ENCODE assay signal across 9 mouse cellular contexts in genomic region chr5:108427186-108427585, GRCm38 (mm10). TPM values are rescaled to one million over a fixed set of nuclear protein-coding genes. Genes with fewer than 3 reads are reported as not detected.
DNase-seq lines count a peak whose midpoint lies in the region; ATAC-seq lines count a peak whose summit lies in the region.
"Had no signal": no experiment of that assay in that cellular context is flagged by ENCODE, and none has a peak within 500 bp of the region (broad histone marks: within the 10 kb centered on the region; RNA-seq: fewer than 3 reads in every experiment).

No protein-coding gene starts in this region.

- no peaks in the 10 kb centered on the region for H3K9me3 ChIP-seq in heart, embryonic 11.5 days (replicated peaks; ENCODE audit: control insufficient read depth, low read length)

- ATAC-seq in heart, embryonic 11.5 days (replicated peaks; ENCODE audit: insufficient number of reproducible peaks, low FRiP score, low TSS enrichment) = no peak

- no peak overlapping the region for H3K4me3 ChIP-seq in heart, embryonic 11.5 days (ENCODE audit: low read depth, low read length)

- H3K4me2 ChIP-seq in heart, embryonic 11.5 days = no peak overlapping the region

- no peak overlapping the region for H3K9ac ChIP-seq in heart, embryonic 11.5 days (ENCODE audit: low read depth, low read length)

- H3K27me3 ChIP-seq in heart, embryonic 11.5 days (ENCODE audit: control insufficient read depth, insufficient read depth, low read length) = no peaks in the 10 kb centered on the region

- no peaks in the 10 kb centered on the region for H3K4me1 ChIP-seq in heart, embryonic 11.5 days (ENCODE audit: control insufficient read depth, insufficient read depth, low read length)

- H3K36me3 ChIP-seq in heart, embryonic 11.5 days (ENCODE audit: control insufficient read depth, insufficient read depth, low read length) = peaks cover 13% of the 10 kb centered on the region

- intact Hi-C loops in heart, postnatal 14 days (cut with DNase I) = loop anchor here (5.0 kb wide), 3 partner anchors 150 to 300 kb away; no protein-coding TSS in a partner anchor

- 50% methylated on average over 1 of the region's 1 CpGs for WGBS in heart, embryonic 11.5 days (ENCODE audit: insufficient replicate concordance)

- peak; percentile 48 to 71 for DNase-seq in heart, adult 18-20 months
- peak; percentile 72 for DNase-seq in ZHBTc4 (ENCODE audit: low read depth, low spot score)
- peak; percentile 62 to 73 for DNase-seq in cerebellum, postnatal 36 days
- peak; percentile 41 to 65 for DNase-seq in heart, postnatal 14 days
- peak; percentile 53 to 64 for DNase-seq in kidney, postnatal 4 days
- peak; percentile 71 for DNase-seq in lung, postnatal 10 days
- DNase-seq in spleen, postnatal 4 days (ENCODE audit: low spot score in 2 of 2) = peak; percentile 46 to 70

- no peak overlapping the region for H3K27ac ChIP-seq in heart, embryonic 11.5 days (ENCODE audit: low read depth, low read length)
- H3K27ac ChIP-seq: macrophage had no signal

RNA-seq across cellular contexts. Expression of gene Atp5k, which starts 7.1 kb away (rescaled TPM):
- 1,000 to 10,000 TPM; 1,085 to 1,145 TPM for total RNA-seq in heart, adult 18-20 months (2021)
- 756 and 781 TPM in 2 replicates for polyA plus RNA-seq in heart, embryonic 11.5 days (2014; fragmentation: Nextera tagmentation; extraction: Ambion mirVana)
- 100 to 1,000 TPM; 860 to 886 TPM for total RNA-seq in heart, postnatal 14 days (2021)

RNA-seq across cellular contexts. Expression of gene Mfsd7a, which starts 21.5 kb away (rescaled TPM):
- total RNA-seq in heart, adult 18-20 months (2021) = 1 to 10 TPM; 1.8 to 2.9 TPM
- 0.08 and 0.27 TPM in 2 replicates for polyA plus RNA-seq in heart, embryonic 11.5 days (2014; fragmentation: Nextera tagmentation; extraction: Ambion mirVana)
- 1 to 10 TPM; 1.1 to 1.4 TPM for total RNA-seq in heart, postnatal 14 days (2021)

RNA-seq across cellular contexts. Expression of gene Pcgf3, which starts 33.8 kb away (rescaled TPM):
- 10 to 100 TPM; 29.9 to 31.3 TPM for total RNA-seq in heart, adult 18-20 months (2021)
- polyA plus RNA-seq in heart, embryonic 11.5 days (2014; fragmentation: Nextera tagmentation; extraction: Ambion mirVana) = 24.4 and 24.6 TPM in 2 replicates
- 10 to 100 TPM; 40.9 to 43.4 TPM for total RNA-seq in heart, postnatal 14 days (2021)

RNA-seq across cellular contexts. Expression of gene Pde6b, which starts 39.0 kb away (rescaled TPM):
- total RNA-seq in heart, adult 18-20 months (2021) = not detected
- 0.30 TPM in 1 of 2 replicates, not detected in the other for polyA plus RNA-seq in heart, embryonic 11.5 days (2014; fragmentation: Nextera tagmentation; extraction: Ambion mirVana)
- not detected for total RNA-seq in heart, postnatal 14 days (2021)

RNA-seq across cellular contexts. Expression of gene Gm42517, which starts 59.5 kb away (rescaled TPM):
- total RNA-seq in heart, adult 18-20 months (2021) = 1 to 10 TPM; 2.5 to 3.8 TPM
- polyA plus RNA-seq in heart, embryonic 11.5 days (2014; fragmentation: Nextera tagmentation; extraction: Ambion mirVana) = 0.16 TPM in 1 of 2 replicates, not detected in the other
- total RNA-seq in heart, postnatal 14 days (2021) = under 1 TPM; 0.24 to 0.41 TPM
